In the genomic region with DNA sequence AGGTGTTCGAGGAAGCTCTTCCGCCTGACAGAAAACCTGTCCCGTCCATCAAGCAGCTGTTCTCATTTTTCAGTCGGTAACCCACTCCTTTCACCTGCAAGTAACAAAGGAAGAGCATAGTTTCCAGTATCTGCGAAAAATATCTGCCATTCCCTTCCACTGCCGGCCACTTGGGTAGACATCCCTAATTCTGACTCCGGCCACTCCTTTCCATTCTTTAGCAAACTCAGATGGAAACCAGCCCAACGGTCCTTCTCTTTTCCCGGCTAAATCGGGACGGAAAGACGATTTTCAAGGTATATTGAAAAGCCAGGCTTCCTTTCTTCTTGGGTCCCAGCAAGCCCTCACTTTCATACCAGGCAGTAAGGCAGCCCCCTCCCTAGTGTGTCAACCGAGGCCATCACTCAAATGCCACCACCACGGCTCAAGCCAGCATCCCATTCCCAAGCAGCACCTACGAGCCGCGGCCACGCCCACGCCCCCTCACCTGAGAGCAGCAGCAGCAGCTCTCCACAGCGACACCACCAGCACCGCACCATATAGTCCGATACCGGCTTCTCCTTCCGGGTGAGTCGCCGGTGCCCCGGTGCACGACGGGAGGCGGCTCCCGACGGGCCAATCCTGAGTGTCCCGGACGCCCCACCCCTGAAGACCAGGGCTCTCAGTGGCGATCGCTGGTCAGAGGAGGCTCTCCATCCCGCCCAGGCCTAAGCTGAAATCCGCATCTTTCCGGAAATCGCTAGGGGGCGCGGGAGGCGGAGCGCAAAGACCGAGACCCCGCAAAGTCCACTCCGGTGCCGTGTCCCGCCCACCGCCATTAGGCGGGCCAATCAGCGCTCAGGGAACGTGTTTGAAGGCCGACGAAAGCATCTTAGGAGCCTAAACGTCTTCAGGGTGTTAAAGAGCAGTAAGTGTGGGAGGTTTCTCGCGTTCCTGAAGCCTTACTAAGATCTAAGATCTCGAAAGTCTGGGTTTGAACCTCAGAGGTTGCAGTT, we compare ENCODE assay signal across 8 mouse cellular contexts. TPM values are rescaled to one million over a fixed set of nuclear protein-coding genes. Genes with fewer than 3 reads are reported as not detected.
DNase-seq lines count a peak whose midpoint lies in the region; ATAC-seq and TF ChIP-seq lines count a peak whose summit lies in the region.

TSS of gene Snx11 (minus strand) at position 592 of the 995 bp plus-strand sequence.

- H3K79me2 ChIP-seq in C2C12 (ENCODE audit: control insufficient read depth, insufficient read depth) (peaks cover 25% of the 10 kb centered on the region), myocyte (ENCODE audit: control insufficient read depth, insufficient read depth) (peaks cover 28% of the 10 kb centered on the region)
- no peaks in the 10 kb centered on the region for H3K79me2 ChIP-seq in liver, adult 2 months (ENCODE audit: control insufficient read depth, insufficient read depth, low read length)

- H3K4me1 ChIP-seq in erythroblast, embryonic 14.5 days (ENCODE audit: control insufficient read depth) = peaks cover 32% of the 10 kb centered on the region
- H3K4me1 ChIP-seq in heart, embryonic 11.5 days (ENCODE audit: control insufficient read depth, insufficient read depth, low read length) = peaks cover 6% of the 10 kb centered on the region; the same call in 1 of the 2 replicates
- peaks cover 13% of the 10 kb centered on the region for H3K4me1 ChIP-seq in kidney, embryonic 16.5 days (ENCODE audit: insufficient read depth, low read length)
- peaks cover 7% of the 10 kb centered on the region; the same call in 1 of the 2 replicates for H3K4me1 ChIP-seq in liver, adult 2 months (ENCODE audit: control insufficient read depth, insufficient read depth, low read length)

- H3K27ac ChIP-seq in heart, embryonic 11.5 days (ENCODE audit: low read depth, low read length) = peak within 1 kb of the TSS; percentile 57
- peak within 1 kb of the TSS; percentile 78 for H3K27ac ChIP-seq in kidney, embryonic 16.5 days (ENCODE audit: low read length)
- H3K27ac ChIP-seq in liver, adult 2 months (replicated peaks; ENCODE audit: insufficient read depth, low read depth, low read length) = 0 out of 2 replicates have a peak within 1 kb of the TSS, but pooled peaks have one; percentile 5

- H3K4me3 ChIP-seq in C2C12 (ENCODE audit: insufficient read depth, poor library complexity, severe bottlenecking) (peak within 1 kb of the TSS; percentile 75), myocyte (peak within 1 kb of the TSS; percentile 77)
- H3K4me3 ChIP-seq in erythroblast, embryonic 14.5 days (replicated peaks) = peak within 1 kb of the TSS; percentile 73
- H3K4me3 ChIP-seq in heart, embryonic 11.5 days (ENCODE audit: low read depth, low read length) = peak within 1 kb of the TSS; percentile 69
- peak within 1 kb of the TSS; percentile 82 for H3K4me3 ChIP-seq in kidney, embryonic 16.5 days (ENCODE audit: low read length)
- peak within 1 kb of the TSS; percentile 87 for H3K4me3 ChIP-seq in liver, adult 2 months (ENCODE audit: insufficient read depth, low read depth, low read length)

- H3K9ac ChIP-seq in heart, embryonic 11.5 days (ENCODE audit: low read depth, low read length) = peak within 1 kb of the TSS; percentile 64
- peak within 1 kb of the TSS; percentile 72 for H3K9ac ChIP-seq in kidney, embryonic 16.5 days (replicated peaks; ENCODE audit: low read length)
- H3K9ac ChIP-seq in liver, adult 2 months (ENCODE audit: low read depth, low read length) = peak within 1 kb of the TSS; percentile 70

- peak; percentile 99 for DNase-seq in brain, embryonic 14.5 days (ENCODE audit: low read depth)
- DNase-seq in liver, adult 2 months (ENCODE audit: extremely low read depth, low read depth, low spot score) = peak; percentile 94
- peak; percentile 99 for DNase-seq in splenic B cell, adult 2 months (ENCODE audit: low read depth, low spot score)

- H3K36me3 ChIP-seq in C2C12 (ENCODE audit: control insufficient read depth, insufficient read depth) (peaks cover 17% of the 10 kb centered on the region), myocyte (ENCODE audit: control insufficient read depth, insufficient read depth) (peaks cover 14% of the 10 kb centered on the region)
- H3K36me3 ChIP-seq in erythroblast, embryonic 14.5 days (ENCODE audit: control insufficient read depth) = peaks cover 24% of the 10 kb centered on the region
- peaks cover 1% of the 10 kb centered on the region; the same call in 1 of the 2 replicates for H3K36me3 ChIP-seq in heart, embryonic 11.5 days (ENCODE audit: control insufficient read depth, insufficient read depth, low read length)
- peaks cover 6% of the 10 kb centered on the region for H3K36me3 ChIP-seq in kidney, embryonic 16.5 days (ENCODE audit: insufficient read depth, low read length)
- peaks cover 2% of the 10 kb centered on the region; the same call in 1 of the 2 replicates for H3K36me3 ChIP-seq in liver, adult 2 months (ENCODE audit: control insufficient read depth, insufficient read depth, low read length)
- H3K36me3 ChIP-seq in splenic B cell, adult 2 months (ENCODE audit: control insufficient read depth, insufficient read depth, low read length, poor library complexity, severe bottlenecking) = peaks cover 2% of the 10 kb centered on the region; the same call in 1 of the 2 replicates

- H3ac ChIP-seq in C2C12 (ENCODE audit: control insufficient read depth, insufficient read length, low read depth) (peak within 1 kb of the TSS; percentile 93), myocyte (ENCODE audit: control insufficient read depth, insufficient read length) (peak within 1 kb of the TSS; percentile 26)

- peak; percentile 65; the same call in 1 of the 2 replicates for TF ChIP-seq POLR2A in brain, embryonic 14.5 days (IDR thresholded peaks at IDR 0.05; ENCODE audit: borderline replicate concordance, extremely low read depth, insufficient read depth, insufficient read length, poor library complexity, severe bottlenecking)
- peak; percentile 63; the same call in 1 of the 2 replicates for TF ChIP-seq POLR2A in liver, adult 2 months (IDR thresholded peaks at IDR 0.05; ENCODE audit: extremely low read depth, insufficient read depth, low read length)
- TF ChIP-seq POLR2A in myocyte (IDR thresholded peaks at IDR 0.05; ENCODE audit: insufficient read length, low read depth) = peak; percentile 95

- peaks cover 18% of the 10 kb centered on the region for H3K79me3 ChIP-seq in C2C12 (ENCODE audit: low read depth)

- peak; percentile 26 for TF ChIP-seq CTCF in C2C12 (IDR thresholded peaks at IDR 0.05; ENCODE audit: control insufficient read depth, insufficient read depth, insufficient read length)
- peak; percentile 68 for TF ChIP-seq CTCF in brain, embryonic 14.5 days (IDR thresholded peaks at IDR 0.05; ENCODE audit: borderline replicate concordance, extremely low read depth, insufficient read depth, insufficient read length)
- TF ChIP-seq CTCF in liver, adult 2 months (IDR thresholded peaks at IDR 0.05; ENCODE audit: low read depth, low read length) = peak; percentile 74

- 2% methylated on average over 59 of the region's 59 CpGs for WGBS in heart, embryonic 11.5 days (ENCODE audit: insufficient replicate concordance)
- WGBS in kidney, embryonic 16.5 days = under 1% methylated on average over 59 of the region's 59 CpGs
- 2% methylated on average over 59 of the region's 59 CpGs for WGBS in liver, adult 2 months

- H3K27me3 ChIP-seq in C2C12 (ENCODE audit: control insufficient read depth, insufficient read depth, insufficient read length) = no peaks in the 10 kb centered on the region
- H3K27me3 ChIP-seq in erythroblast, embryonic 14.5 days (ENCODE audit: control insufficient read depth) = no peaks in the 10 kb centered on the region
- no peaks in the 10 kb centered on the region for H3K27me3 ChIP-seq in heart, embryonic 11.5 days (ENCODE audit: control insufficient read depth, insufficient read depth, low read length)
- H3K27me3 ChIP-seq in kidney, embryonic 16.5 days (ENCODE audit: insufficient read depth, low read length) = no peaks in the 10 kb centered on the region
- H3K27me3 ChIP-seq in liver, adult 2 months (ENCODE audit: control insufficient read depth, insufficient read depth, low read length) = no peaks in the 10 kb centered on the region
- no peaks in the 10 kb centered on the region for H3K27me3 ChIP-seq in myocyte (ENCODE audit: control insufficient read depth, insufficient read depth, insufficient read length)
- H3K27me3 ChIP-seq in splenic B cell, adult 2 months (ENCODE audit: control insufficient read depth, insufficient read depth, low read length, poor library complexity, severe bottlenecking) = no peaks in the 10 kb centered on the region

- H3K9me3 ChIP-seq in erythroblast, embryonic 14.5 days (ENCODE audit: control insufficient read depth, low read length) = no peaks in the 10 kb centered on the region
- no peaks in the 10 kb centered on the region for H3K9me3 ChIP-seq in heart, embryonic 11.5 days (replicated peaks; ENCODE audit: control insufficient read depth, low read length)
- H3K9me3 ChIP-seq in kidney, embryonic 16.5 days (ENCODE audit: low read length) = no peaks in the 10 kb centered on the region

- peak within 1 kb of the TSS; percentile 90 for H3K4me2 ChIP-seq in heart, embryonic 11.5 days
- H3K4me2 ChIP-seq in kidney, embryonic 16.5 days (replicated peaks; ENCODE audit: low read depth, low read length) = peak within 1 kb of the TSS; percentile 91
- H3K4me2 ChIP-seq in myocyte (ENCODE audit: low read depth) = peak within 1 kb of the TSS; percentile 99

- ATAC-seq in heart, embryonic 11.5 days (replicated peaks; ENCODE audit: insufficient number of reproducible peaks, low FRiP score, low TSS enrichment) = peak; percentile 98
- peak; percentile 100 for ATAC-seq in kidney, embryonic 16.5 days (ENCODE audit: low FRiP score, low TSS enrichment)

TF ChIP-seq in C2C12, 6 proteins besides CTCF, POLR2A, EP300 and RAD21 (continues in another document):
- TF ChIP-seq CEBPB (IDR thresholded peaks at IDR 0.05; ENCODE audit: low read depth) = no peak
- no peak for TF ChIP-seq MYOD1 (IDR thresholded peaks at IDR 0.05; ENCODE audit: control insufficient read depth, insufficient read length, low read depth)
- no peak for TF ChIP-seq FOSL1 (IDR thresholded peaks at IDR 0.05; ENCODE audit: insufficient read depth, low read length, poor library complexity, severe bottlenecking)

TF ChIP-seq in myocyte, 11 proteins besides CTCF, POLR2A, EP300 and RAD21 (continues in another document):
- TF ChIP-seq SRF (IDR thresholded peaks at IDR 0.05; ENCODE audit: control insufficient read depth, insufficient read length, low read depth) = no peak
- TF ChIP-seq POLR2AphosphoS2 (IDR thresholded peaks at IDR 0.05; ENCODE audit: insufficient read length, low read depth) = peak; percentile 92
- no peak for TF ChIP-seq CEBPB (IDR thresholded peaks at IDR 0.05; ENCODE audit: insufficient read depth, poor library complexity, severe bottlenecking)
- TF ChIP-seq MAX (IDR thresholded peaks at IDR 0.05; ENCODE audit: low read depth) = no peak

RNA-seq across cellular contexts. Expression of gene Snx11, which starts in this region (rescaled TPM):
- 17.6 TPM for polyA plus RNA-seq in C2C12 (2012; fragmentation: generic; extraction: Trizol)
- polyA plus RNA-seq in brain, embryonic 14.5 days (2012; rRNA removed) = 54.8 and 60.8 TPM in 2 replicates
- polyA plus RNA-seq in erythroblast, embryonic 14.5 days (2012) = 1.4 TPM in 2 replicates
- polyA plus RNA-seq in heart, embryonic 11.5 days (2014; fragmentation: Nextera tagmentation; extraction: Ambion mirVana) = 6.8 and 7.0 TPM in 2 replicates
- polyA plus RNA-seq in kidney, embryonic 16.5 days (2015; fragmentation: Nextera tagmentation; extraction: Ambion mirVana) = 20.1 and 21.8 TPM in 2 replicates
- total RNA-seq in liver, adult 2 months (2014; rRNA removed) = 6.3 and 7.5 TPM in 2 replicates
- polyA plus RNA-seq in liver, adult 2 months (2012; rRNA removed) = 7.8 and 8.1 TPM in 2 replicates
- polyA plus RNA-seq in myocyte (2012; fragmentation: generic; extraction: Trizol) = 18.4 TPM

Comparison
In these comparisons a context has a peak if more than half of its experiments do, and no peak if none do; other contexts are left out.
1. Peak in every context shown above with its lines: DNase-seq, ATAC-seq, H3K4me3 ChIP-seq and H3K27ac ChIP-seq.
2. H3K27ac ChIP-seq: peak in every context shown above with its lines; median percentile 78 in kidney, embryonic 16.5 days; 57 in heart, embryonic 11.5 days; 5 in liver, adult 2 months.